Mouse (Mus musculus) Patski (cell line): ENCODE results near the gene Dnajc15. TPM values are rescaled to one million over a fixed set of nuclear protein-coding genes. Genes with fewer than 3 reads are reported as not detected.

ENCODE experiments used
- ATAC-seq: fragments of 100-300 bp; one replicate; pipeline ENCODE4 v1.8.0; 2021
- CTCF ChIA-PET: fragments of 350-600 bp; sonication (Branson Sonifier 250); formaldehyde crosslinking; loops from one replicate; lab custom pipeline; 2022; ENCODE audit warnings: inconsistent platforms; lab: Charles Lee
- POLR2A ChIA-PET: fragments of 350-600 bp; sonication (Branson Sonifier 250); formaldehyde crosslinking; loops from one replicate; lab custom pipeline; 2022; ENCODE audit warnings: antibody characterized with exemption, inconsistent platforms; lab: Charles Lee
- DNase-seq: peaks from one replicate; pipeline ENCODE4 v3.0.0-alpha.2; 2011; ENCODE audit warnings: low read depth, low spot score
- H3K27me3 ChIP-seq: fragments of 371-371 bp; one replicate; pipeline ENCODE4 v1.5.1; 2021
- CTCF ChIP-seq: fragments of 100-300 bp; IDR thresholded peaks from one replicate; pipeline ENCODE4 v1.5.1; 2021
- in situ Hi-C: fragments of 300-500 bp; cut with MboI; formaldehyde crosslinking; loops from 3 replicates; pipeline ENCODE4 v1.11.1; 2018; ENCODE audit warnings: low pct_unique_long_range_greater_than_20kb, mixed read lengths
- polyA plus RNA-seq: library from polyadenylated mRNA; unstranded; gene quantifications from one replicate; pipeline ENCODE4 v1.2.3, GENCODE M21; 2021

Gene Dnajc15
- polyA plus RNA-seq, 1 experiment from 2014 or later, result 69.6 TPM

- no peak for TF ChIP-seq CTCF
- in situ Hi-C loops, result loop anchor here (5.0 kb wide), 1 partner anchor 690 kb away; no protein-coding TSS in a partner anchor
- CTCF ChIA-PET, result no interaction called here
- DNase-seq (no peak), ATAC-seq (no peak)
- POLR2A ChIA-PET, result no interaction called here
- H3K27me3 ChIP-seq, result no peaks in the 10 kb centered on the region
Observed at GRCm38 (mm10) chr14:77831936-77832335, 43.0 kb downstream of the Dnajc15 start.

GRCm38 (mm10) chr14:77829673-77830072 is 45.3 kb downstream of the Dnajc15 start:
- DNase-seq (no peak), ATAC-seq (no peak)
- ChIA-PET CTCF (interaction anchor here (0.8 kb wide), 1 partner anchor 10 kb away, joined by 3 read pairs; no protein-coding TSS in a partner anchor), POLR2A (no interaction called here)
- in situ Hi-C loops, result loop anchor here (5.0 kb wide), 1 partner anchor 687 kb away; no protein-coding TSS in a partner anchor
- H3K27me3 ChIP-seq, result no peaks in the 10 kb centered on the region
- no peak for TF ChIP-seq CTCF

GRCm38 (mm10) chr14:77825891-77826290 is 49.0 kb downstream of the Dnajc15 start:
- POLR2A ChIA-PET, result no interaction called here
- CTCF ChIA-PET, result interaction anchor here (1.1 kb wide), 1 partner anchor 17 kb away, joined by 4 read pairs; no protein-coding TSS in a partner anchor
- no peak for TF ChIP-seq CTCF
- in situ Hi-C loops, result no loop called here
- no peak for DNase-seq
- ATAC-seq, result no peak
- no peaks in the 10 kb centered on the region for H3K27me3 ChIP-seq

GRCm38 (mm10) chr14:77825121-77825520 is 49.8 kb downstream of the Dnajc15 start:
- no peaks in the 10 kb centered on the region for H3K27me3 ChIP-seq
- CTCF ChIA-PET, result no interaction called here
- in situ Hi-C loops, result no loop called here
- POLR2A ChIA-PET, result no interaction called here
- ATAC-seq, result no peak
- no peak for DNase-seq
- no peak for TF ChIP-seq CTCF

GRCm38 (mm10) chr14:77819841-77820240 is 55.1 kb downstream of the Dnajc15 start:
- no peak for TF ChIP-seq CTCF
- POLR2A ChIA-PET, result interaction anchor here (0.7 kb wide), 1 partner anchor 1245 kb away, joined by 3 read pairs; no protein-coding TSS in a partner anchor
- in situ Hi-C loops, result no loop called here
- ATAC-seq (no peak), DNase-seq (no peak)
- CTCF ChIA-PET, result interaction anchor here (0.9 kb wide), 1 partner anchor 10 kb away, joined by 3 read pairs; no protein-coding TSS in a partner anchor
- no peaks in the 10 kb centered on the region for H3K27me3 ChIP-seq

GRCm38 (mm10) chr14:77817561-77817960 is 57.4 kb downstream of the Dnajc15 start:
- DNase-seq (no peak), ATAC-seq (no peak)
- no peak for TF ChIP-seq CTCF
- ChIA-PET POLR2A (no interaction called here), CTCF (no interaction called here)
- in situ Hi-C loops, result no loop called here
- H3K27me3 ChIP-seq, result no peaks in the 10 kb centered on the region

- no peak for TF ChIP-seq CTCF
- H3K27me3 ChIP-seq, result peaks cover 4% of the 10 kb centered on the region
- DNase-seq, result no peak
- ChIA-PET POLR2A (no interaction called here), CTCF (interaction anchor here (1.5 kb wide), 1 partner anchor 16 kb away, joined by 3 read pairs; no protein-coding TSS in a partner anchor)
- no peak for ATAC-seq
- in situ Hi-C loops, result no loop called here
Observed at GRCm38 (mm10) chr14:77814935-77815334, 60.0 kb downstream of the Dnajc15 start.

- ATAC-seq, result no peak
- no peak for DNase-seq
- peaks cover 4% of the 10 kb centered on the region for H3K27me3 ChIP-seq
- TF ChIP-seq CTCF, result no peak
- POLR2A ChIA-PET, result interaction anchor here (0.7 kb wide), 1 partner anchor 125 kb away, joined by 3 read pairs; no protein-coding TSS in a partner anchor
- in situ Hi-C loops, result no loop called here
- CTCF ChIA-PET, result no interaction called here
Observed at GRCm38 (mm10) chr14:77812890-77813289, 62.0 kb downstream of the Dnajc15 start.

- no peak for TF ChIP-seq CTCF
- POLR2A ChIA-PET, result no interaction called here
- CTCF ChIA-PET, result no interaction called here
- in situ Hi-C loops, result no loop called here
- peaks cover 10% of the 10 kb centered on the region for H3K27me3 ChIP-seq
- DNase-seq (no peak), ATAC-seq (no peak)
Observed at GRCm38 (mm10) chr14:77811466-77811865, 63.5 kb downstream of the Dnajc15 start.

GRCm38 (mm10) chr14:77807836-77808235 is 67.1 kb downstream of the Dnajc15 start:
- peaks cover 10% of the 10 kb centered on the region for H3K27me3 ChIP-seq
- DNase-seq, result no peak
- ChIA-PET CTCF (no interaction called here), POLR2A (interaction anchor here (0.7 kb wide), 1 partner anchor 308 kb away, joined by 4 read pairs; no protein-coding TSS in a partner anchor)
- no peak for TF ChIP-seq CTCF
- in situ Hi-C loops, result no loop called here
- no peak for ATAC-seq

GRCm38 (mm10) chr14:77806345-77806744 is 68.6 kb downstream of the Dnajc15 start:
- in situ Hi-C loops, result no loop called here
- POLR2A ChIA-PET, result no interaction called here

GRCm38 (mm10) chr14:77802268-77802630 is 72.7 kb downstream of the Dnajc15 start:
- in situ Hi-C loops, result no loop called here
- H3K27me3 ChIP-seq, result peaks cover 6% of the 10 kb centered on the region
- ChIA-PET POLR2A (no interaction called here), CTCF (interaction anchor here (0.9 kb wide), 1 partner anchor 21 kb away, joined by 3 read pairs; no protein-coding TSS in a partner anchor)
- TF ChIP-seq CTCF, result no peak
- no peak for DNase-seq
- no peak for ATAC-seq

More at GRCm38 (mm10) chr14:77806345-77806744, 68.6 kb downstream of the Dnajc15 start:
- DNase-seq, result no peak
- TF ChIP-seq CTCF, result no peak
- H3K27me3 ChIP-seq, result peaks cover 11% of the 10 kb centered on the region
- CTCF ChIA-PET, result no interaction called here
- no peak for ATAC-seq
